Mouse (Mus musculus): ENCODE measurements around the gene Slc11a1.

DNA sequence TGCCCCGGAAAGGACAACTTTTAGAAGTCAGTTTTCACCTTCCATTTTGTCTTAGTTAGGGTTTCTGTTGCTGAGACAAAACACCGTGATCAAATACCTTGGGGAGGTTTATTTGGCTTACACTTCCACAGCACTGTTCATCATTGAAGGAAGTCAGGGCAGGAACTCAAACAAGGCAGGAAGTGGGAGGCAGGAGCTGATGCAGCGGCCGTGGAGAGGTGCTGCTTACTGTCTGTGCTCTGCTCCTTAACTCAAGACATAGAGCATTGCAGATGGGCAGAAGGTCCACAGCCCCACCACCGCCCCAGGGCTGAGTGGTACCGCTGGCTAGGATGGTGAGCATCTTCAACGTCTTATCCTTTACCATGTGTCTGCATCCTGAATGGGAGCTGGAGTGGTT, 33.1 kb upstream of the Slc11a1 start:
- TF ChIP-seq CTCF (IDR thresholded peaks at IDR 0.05; ENCODE audit: extremely low read depth, insufficient read depth, insufficient read length, insufficient replicate concordance) = no peak
- no peak for TF ChIP-seq POLR2A (IDR thresholded peaks at IDR 0.05; ENCODE audit: low read depth, low read length)

All from spleen, adult 2 months (tissue).